Mouse (Mus musculus): ENCODE measurements around the gene Mob3b. TPM values are rescaled to one million over a fixed set of nuclear protein-coding genes. Genes with fewer than 3 reads are reported as not detected.

The Mob3b gene
- polyA plus RNA-seq, 1 experiment from 2014 or later, result 8.5 TPM

DNA sequence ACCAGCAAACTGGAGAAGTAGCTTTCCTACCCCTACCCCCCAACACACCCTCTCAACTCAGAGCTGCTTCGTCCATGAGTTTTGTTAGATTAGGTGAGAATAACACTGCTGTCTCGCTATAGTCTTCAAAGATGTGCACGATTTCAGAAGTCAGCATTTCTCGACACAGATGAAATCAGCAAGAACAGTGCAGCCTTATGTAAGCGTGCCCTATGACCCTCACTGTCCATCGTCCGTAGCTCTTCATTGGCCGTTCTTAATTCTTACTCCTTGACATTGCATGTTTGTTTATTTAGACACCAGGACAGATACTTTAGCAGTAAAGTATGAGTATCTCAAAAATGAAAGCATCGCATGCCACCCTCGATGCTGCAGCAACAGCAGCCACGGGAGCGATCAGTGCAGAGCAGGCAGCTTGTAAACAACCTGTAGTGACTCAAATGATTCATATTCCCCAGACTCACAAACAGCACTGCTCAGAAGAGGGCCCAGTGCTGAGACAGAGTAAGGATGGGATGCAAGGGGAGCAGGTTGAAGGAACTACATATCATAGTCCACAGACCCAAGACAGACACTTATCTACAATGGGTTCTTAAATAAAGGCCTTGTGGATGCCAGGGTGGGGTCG lies 66.0 kb downstream of the Mob3b start:
- Histone ChIP-seq H3K4me3 (replicated peaks) (no peak overlapping the region), H3K4me2 (no peak overlapping the region), H3K27me3 (no peaks in the 10 kb centered on the region), H3K4me1 (replicated peaks) (peaks cover 6% of the 10 kb centered on the region; the same call in 1 of the 2 replicates), H3K27ac (replicated peaks) (no peak overlapping the region), H3K36me3 (replicated peaks) (no peaks in the 10 kb centered on the region), H3K9me3 (replicated peaks) (no peaks in the 10 kb centered on the region), H3K9ac (no peak overlapping the region)
- 67% methylated on average over 13 of the region's 13 CpGs for WGBS (ENCODE audit: insufficient replicate concordance)
- no peak for ATAC-seq (ENCODE audit: insufficient read depth)

DNA sequence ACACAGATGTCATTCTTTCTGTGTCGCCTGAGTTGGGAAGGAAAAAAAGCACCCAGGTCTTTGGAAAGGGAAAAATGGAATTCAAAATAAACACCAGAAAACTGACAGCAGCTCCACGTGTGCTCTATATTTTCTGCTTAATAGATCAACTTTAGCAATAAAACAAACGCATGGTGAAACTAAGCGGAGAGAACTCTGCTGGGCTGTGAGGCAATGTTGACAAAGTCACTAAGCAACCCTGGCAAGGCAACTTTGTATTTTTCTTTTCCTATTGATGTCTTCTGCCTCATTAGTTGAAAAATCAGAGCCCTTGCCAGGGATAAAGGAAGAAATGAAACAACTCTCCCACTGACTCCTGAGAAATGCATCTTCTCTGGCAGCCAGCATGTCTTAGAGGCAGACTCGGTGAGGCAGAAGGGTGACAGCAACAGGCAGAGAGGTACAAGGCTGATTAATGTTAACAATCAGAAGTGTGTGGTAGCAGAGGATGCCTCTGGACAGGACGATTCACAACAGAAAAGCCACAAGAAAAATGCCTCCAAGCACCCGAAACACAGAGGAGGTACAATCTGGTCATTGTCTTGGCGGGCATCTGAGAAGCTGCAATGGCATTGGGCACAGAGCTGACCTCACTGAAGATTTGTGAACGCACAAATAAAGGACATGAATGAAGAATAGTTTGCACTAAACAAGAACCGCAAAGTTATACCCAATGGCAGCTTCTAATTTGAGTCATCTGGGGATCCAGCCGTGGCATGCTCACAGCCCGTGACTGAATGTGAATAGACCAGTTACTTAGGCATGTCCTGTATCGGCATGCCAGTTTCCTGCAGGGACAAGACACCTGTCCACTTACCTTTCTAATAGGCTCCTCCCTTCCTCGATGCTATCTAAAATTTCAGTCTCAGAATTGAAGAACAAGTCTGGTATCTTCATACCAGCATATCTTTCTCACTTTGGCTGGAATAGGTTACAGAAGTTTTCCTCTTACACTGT lies 67.7 kb downstream of the Mob3b start:
- no peak for ATAC-seq (ENCODE audit: insufficient read depth)
- Histone ChIP-seq H3K27ac (replicated peaks) (no peak overlapping the region), H3K9me3 (replicated peaks) (no peaks in the 10 kb centered on the region), H3K36me3 (replicated peaks) (no peaks in the 10 kb centered on the region), H3K27me3 (no peaks in the 10 kb centered on the region), H3K9ac (no peak overlapping the region), H3K4me1 (replicated peaks) (peaks cover 7% of the 10 kb centered on the region; the same call in 1 of the 2 replicates), H3K4me2 (no peak overlapping the region), H3K4me3 (replicated peaks) (no peak overlapping the region)
- WGBS (ENCODE audit: insufficient replicate concordance), result 70% methylated on average over 14 of the region's 14 CpGs

DNA sequence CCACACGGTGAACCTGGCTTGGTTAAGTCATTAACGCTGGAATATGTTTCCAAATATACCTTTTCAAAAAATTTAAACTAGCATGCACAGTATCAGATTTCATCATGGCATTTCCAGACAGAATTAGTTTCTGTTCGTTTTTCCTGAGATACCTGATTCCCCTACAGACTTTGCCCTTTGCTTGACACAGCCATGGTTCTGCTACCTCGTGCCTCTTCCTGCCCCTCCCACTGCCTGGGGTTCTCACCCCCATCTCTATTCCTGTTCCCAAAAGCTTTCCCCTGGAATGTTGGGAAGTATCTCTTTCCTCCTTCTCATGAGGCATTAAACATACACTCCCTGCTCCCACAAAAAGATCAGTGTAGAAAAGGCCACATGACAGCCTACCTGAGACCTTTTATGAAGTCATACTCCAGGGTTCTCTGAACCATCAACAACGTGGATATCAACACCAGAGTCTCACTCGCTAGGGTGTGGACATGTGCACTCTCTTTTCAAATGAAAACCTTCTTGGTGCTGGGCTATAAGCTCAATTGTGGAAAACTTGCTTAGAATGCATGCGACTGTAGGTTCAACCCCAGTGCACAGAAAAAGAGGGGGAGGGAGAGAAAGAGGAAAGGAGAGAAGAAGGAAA lies 71.1 kb downstream of the Mob3b start:
- Histone ChIP-seq H3K4me1 (replicated peaks) (peaks cover 7% of the 10 kb centered on the region; the same call in 1 of the 2 replicates), H3K4me3 (replicated peaks) (no peak overlapping the region), H3K9me3 (replicated peaks) (no peaks in the 10 kb centered on the region), H3K4me2 (no peak overlapping the region), H3K9ac (no peak overlapping the region), H3K27me3 (no peaks in the 10 kb centered on the region), H3K36me3 (replicated peaks) (0 out of 2 replicates have a peak, but pooled peaks cover 4% of the 10 kb centered on the region), H3K27ac (replicated peaks) (no peak overlapping the region)
- ATAC-seq (ENCODE audit: insufficient read depth), result no peak
- 52% methylated on average over 7 of the region's 7 CpGs for WGBS (ENCODE audit: insufficient replicate concordance)

GRCm38 (mm10) chr4:35084060-35084459 lies 73.2 kb downstream of the Mob3b start:
- no peak for ATAC-seq (ENCODE audit: insufficient read depth)
- 56% methylated on average over 8 of the region's 8 CpGs for WGBS (ENCODE audit: insufficient replicate concordance)
- Histone ChIP-seq H3K4me1 (replicated peaks) (peaks cover 7% of the 10 kb centered on the region; the same call in 1 of the 2 replicates), H3K36me3 (replicated peaks) (0 out of 2 replicates have a peak, but pooled peaks cover 4% of the 10 kb centered on the region), H3K9ac (no peak overlapping the region), H3K4me2 (no peak overlapping the region), H3K9me3 (replicated peaks) (no peaks in the 10 kb centered on the region), H3K27me3 (no peaks in the 10 kb centered on the region), H3K4me3 (replicated peaks) (no peak overlapping the region), H3K27ac (replicated peaks) (no peak overlapping the region)

- Histone ChIP-seq H3K4me1 (replicated peaks) (peaks cover 7% of the 10 kb centered on the region; the same call in 1 of the 2 replicates), H3K9me3 (replicated peaks) (no peaks in the 10 kb centered on the region), H3K4me3 (replicated peaks) (no peak overlapping the region), H3K27ac (replicated peaks) (no peak overlapping the region), H3K36me3 (replicated peaks) (0 out of 2 replicates have a peak, but pooled peaks cover 4% of the 10 kb centered on the region), H3K4me2 (no peak overlapping the region), H3K9ac (no peak overlapping the region), H3K27me3 (no peaks in the 10 kb centered on the region)
- WGBS (ENCODE audit: insufficient replicate concordance), result 64% methylated on average over 10 of the region's 10 CpGs
- no peak for ATAC-seq (ENCODE audit: insufficient read depth)
These were observed 74.7 kb downstream of the Mob3b start for GRCm38 (mm10) chr4:35082476-35083114.

DNA sequence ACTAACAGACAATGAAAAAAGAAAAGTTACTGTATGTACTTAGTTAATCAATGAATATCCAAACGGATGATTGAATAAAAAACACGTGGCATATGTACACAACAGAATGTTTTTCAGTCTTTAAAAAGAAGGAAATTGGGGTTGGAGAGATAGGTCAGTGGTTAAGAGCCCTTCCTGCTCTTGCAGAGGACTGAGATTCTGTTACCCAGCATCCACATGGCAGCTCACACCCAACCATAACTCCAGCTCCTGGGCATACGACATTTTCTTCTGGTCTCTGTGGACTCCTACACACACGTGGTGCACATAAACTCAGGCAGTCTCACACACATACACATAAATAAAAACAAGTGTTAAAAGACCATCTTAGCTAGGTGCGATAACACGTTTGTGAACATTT lies 77.0 kb downstream of the Mob3b start:
- Histone ChIP-seq H3K4me2 (no peak overlapping the region), H3K9ac (no peak overlapping the region), H3K36me3 (replicated peaks) (0 out of 2 replicates have a peak, but pooled peaks cover 4% of the 10 kb centered on the region), H3K27ac (replicated peaks) (no peak overlapping the region), H3K4me3 (replicated peaks) (no peak overlapping the region), H3K27me3 (no peaks in the 10 kb centered on the region), H3K4me1 (replicated peaks) (no peaks in the 10 kb centered on the region), H3K9me3 (replicated peaks) (no peaks in the 10 kb centered on the region)
- WGBS (ENCODE audit: insufficient replicate concordance), result 36% methylated on average over 6 of the region's 6 CpGs
- ATAC-seq (ENCODE audit: insufficient read depth), result no peak

GRCm38 (mm10) chr4:35068739-35069138 lies 88.5 kb downstream of the Mob3b start:
- Histone ChIP-seq H3K4me3 (replicated peaks) (no peak overlapping the region), H3K4me2 (no peak overlapping the region), H3K27ac (replicated peaks) (no peak overlapping the region), H3K4me1 (replicated peaks) (no peaks in the 10 kb centered on the region; the same call in 1 of the 2 replicates), H3K9ac (no peak overlapping the region), H3K36me3 (replicated peaks) (no peaks in the 10 kb centered on the region), H3K27me3 (no peaks in the 10 kb centered on the region), H3K9me3 (replicated peaks) (no peaks in the 10 kb centered on the region)
- ATAC-seq (ENCODE audit: insufficient read depth), result no peak
- WGBS (ENCODE audit: insufficient replicate concordance), result 57% methylated on average over 4 of the region's 4 CpGs

DNA sequence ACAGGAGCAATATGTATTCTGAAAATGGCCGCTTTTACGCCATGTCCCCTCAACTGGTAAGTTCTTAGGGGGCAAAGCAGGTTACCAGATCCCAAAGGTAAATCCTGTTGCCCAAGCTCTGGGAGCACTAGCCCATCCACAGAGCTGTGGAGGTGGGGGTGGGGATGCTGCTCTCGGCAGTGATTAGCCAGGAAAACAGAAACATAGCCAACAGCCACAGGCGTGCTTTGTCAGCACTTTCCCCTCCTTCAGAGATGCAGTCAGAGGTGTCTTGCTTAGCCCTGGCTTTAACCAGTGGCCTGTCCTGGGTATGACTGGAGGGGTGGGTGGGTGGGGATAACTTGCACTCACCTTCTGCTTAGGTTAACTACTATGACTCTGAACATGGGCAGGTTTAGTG lies 91.1 kb downstream of the Mob3b start:
- H3K36me3 ChIP-seq (replicated peaks), result no peaks in the 10 kb centered on the region
- no peaks in the 10 kb centered on the region for H3K9me3 ChIP-seq (replicated peaks)
- no peaks in the 10 kb centered on the region for H3K27me3 ChIP-seq
- no peaks in the 10 kb centered on the region; the same call in 1 of the 2 replicates for H3K4me1 ChIP-seq (replicated peaks)
- no peak overlapping the region for H3K27ac ChIP-seq (replicated peaks)
- no peak overlapping the region for H3K9ac ChIP-seq
- 67% methylated on average over 4 of the region's 4 CpGs for WGBS (ENCODE audit: insufficient replicate concordance)
- no peak overlapping the region for H3K4me3 ChIP-seq (replicated peaks)
- ATAC-seq (ENCODE audit: insufficient read depth), result no peak
- no peak overlapping the region for H3K4me2 ChIP-seq

DNA sequence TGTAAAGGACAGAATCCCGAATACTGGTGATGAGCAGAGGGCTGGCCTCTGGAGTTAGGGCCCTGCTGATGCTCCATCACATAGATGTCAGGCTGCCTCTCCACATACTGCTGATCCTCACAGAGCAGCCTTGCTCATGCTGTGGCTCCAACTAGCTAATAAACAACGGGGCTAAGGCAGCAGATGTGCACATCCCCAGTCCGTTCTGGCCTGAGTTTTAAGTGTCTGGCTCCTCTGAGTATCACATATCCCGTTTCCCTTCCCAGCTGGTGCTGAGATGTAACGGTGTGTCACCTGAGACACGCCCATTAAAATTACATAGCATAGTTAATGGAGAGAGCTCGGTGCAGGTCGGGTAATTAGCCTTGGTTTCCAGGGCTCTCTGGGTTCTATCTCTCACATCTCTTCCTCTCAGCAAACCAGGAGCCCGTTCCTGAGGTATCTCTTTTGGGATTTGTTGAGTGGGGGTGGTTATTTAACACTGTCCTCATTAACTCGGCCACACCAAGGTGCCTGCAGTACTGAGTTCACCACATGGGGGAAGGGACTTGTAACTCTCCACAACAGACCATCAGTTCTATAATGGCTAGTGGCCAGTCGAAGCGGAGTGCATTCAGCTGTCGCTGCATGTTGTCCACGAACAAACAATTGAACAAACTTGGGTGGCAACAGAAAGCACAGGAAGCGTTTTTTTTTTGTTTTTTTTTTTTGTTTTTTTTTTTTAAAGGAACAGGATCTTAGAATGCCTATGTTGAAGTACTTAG lies 92.0 kb downstream of the Mob3b start:
- Histone ChIP-seq H3K9ac (no peak overlapping the region), H3K27me3 (no peaks in the 10 kb centered on the region), H3K4me2 (no peak overlapping the region), H3K36me3 (replicated peaks) (no peaks in the 10 kb centered on the region), H3K4me1 (replicated peaks) (no peaks in the 10 kb centered on the region; the same call in 1 of the 2 replicates), H3K27ac (replicated peaks) (no peak overlapping the region), H3K9me3 (replicated peaks) (no peaks in the 10 kb centered on the region), H3K4me3 (replicated peaks) (no peak overlapping the region)
- ATAC-seq (ENCODE audit: insufficient read depth), result no peak
- WGBS (ENCODE audit: insufficient replicate concordance), result 49% methylated on average over 15 of the region's 15 CpGs

DNA sequence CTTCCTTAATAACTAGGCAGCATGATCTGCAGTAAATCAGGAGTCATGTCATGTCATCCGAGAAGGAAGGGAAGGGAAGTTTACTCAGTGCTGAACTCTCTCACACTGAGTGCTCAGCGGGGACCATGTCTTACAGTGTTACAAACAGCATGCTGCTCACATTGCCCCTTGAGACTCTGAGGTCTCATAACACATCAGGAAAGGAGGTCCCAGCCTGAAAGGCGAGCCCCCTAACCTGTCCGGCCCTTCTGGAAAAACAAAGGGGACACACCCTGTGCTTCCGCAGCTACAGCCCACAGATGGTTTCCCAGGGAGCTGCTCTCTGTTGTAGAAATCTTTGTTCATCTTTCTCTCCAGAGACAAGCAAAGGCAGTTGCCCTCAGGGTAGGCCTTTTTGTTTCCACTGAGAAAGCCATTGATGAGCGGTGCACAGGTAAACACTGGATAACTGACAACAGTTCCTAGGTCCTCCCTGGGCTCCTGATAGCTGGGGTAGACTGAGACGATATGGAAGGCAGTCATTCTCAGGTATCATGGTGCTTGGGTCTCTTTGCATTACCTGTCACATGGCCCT lies 94.1 kb downstream of the Mob3b start:
- H3K4me1 ChIP-seq (replicated peaks), result no peaks in the 10 kb centered on the region; the same call in 1 of the 2 replicates
- no peaks in the 10 kb centered on the region for H3K27me3 ChIP-seq
- no peaks in the 10 kb centered on the region for H3K9me3 ChIP-seq (replicated peaks)
- H3K4me3 ChIP-seq (replicated peaks), result no peak overlapping the region
- 59% methylated on average over 7 of the region's 7 CpGs for WGBS (ENCODE audit: insufficient replicate concordance)
- H3K27ac ChIP-seq (replicated peaks), result no peak overlapping the region
- no peaks in the 10 kb centered on the region for H3K36me3 ChIP-seq (replicated peaks)
- H3K9ac ChIP-seq, result no peak overlapping the region
- no peak for ATAC-seq (ENCODE audit: insufficient read depth)
- H3K4me2 ChIP-seq, result no peak overlapping the region
